Comparison of ENCODE assay signal across 8 mouse cellular contexts in the genomic region with DNA sequence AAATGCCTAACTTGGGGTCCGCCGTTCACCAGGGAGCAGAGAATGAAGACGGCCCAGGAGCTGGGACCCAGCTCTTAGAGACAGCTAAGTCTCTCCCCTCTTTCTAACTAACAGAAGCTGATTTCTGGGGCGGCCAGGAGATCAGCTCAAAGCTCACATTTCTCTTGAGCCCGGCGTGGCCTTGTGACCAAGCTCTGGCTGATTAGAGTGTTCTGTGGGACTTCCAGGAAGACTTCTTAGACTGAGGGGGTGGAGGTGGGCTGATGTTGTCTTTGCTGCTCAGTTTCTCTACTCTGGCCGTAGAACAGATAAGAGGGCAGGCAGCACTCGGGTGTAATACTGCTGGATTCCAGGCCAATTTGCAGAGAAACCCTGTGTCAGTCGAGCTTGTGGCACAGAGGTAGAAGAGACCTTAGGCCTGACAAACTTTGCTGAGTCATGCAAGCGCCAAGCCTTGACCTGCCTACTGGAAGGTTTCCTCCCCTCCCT.
DNase-seq lines count a peak whose midpoint lies in the region; ATAC-seq lines count a peak whose summit lies in the region.

No protein-coding gene starts in this region.

- H3K9ac ChIP-seq in heart, embryonic 16.5 days (ENCODE audit: low read length), result peak overlapping the region; percentile 33; the same call in 1 of the 2 replicates

- ATAC-seq in heart, embryonic 16.5 days (replicated peaks; ENCODE audit: extremely low read depth, insufficient read depth, low FRiP score), result peak; percentile 67; the same call in 1 of the 2 replicates
- ATAC-seq in megakaryocyte-erythroid progenitor cell, adult 5-6 weeks (replicated peaks; ENCODE audit: low FRiP score, low TSS enrichment, poor library complexity, severe bottlenecking), result peak; percentile 92
- no peak for ATAC-seq in monocyte, adult 5-6 weeks (replicated peaks; ENCODE audit: insufficient number of reproducible peaks, low FRiP score, low TSS enrichment, poor library complexity, severe bottlenecking)

- H3K4me1 ChIP-seq in heart, embryonic 16.5 days (ENCODE audit: control insufficient read depth, insufficient read depth, low read length), result peaks cover 11% of the 10 kb centered on the region

- H3K27ac ChIP-seq in heart, embryonic 16.5 days (ENCODE audit: low read length), result peak overlapping the region; percentile 62

- DNase-seq in heart, adult 18-20 months, result peak; percentile 33 to 46
- no peak for DNase-seq in heart, adult 8-10 months (ENCODE audit: low spot score)
- DNase-seq in embryo, embryonic 11 days, result peak; percentile 60
- DNase-seq in kidney, postnatal 14 days, result peak; percentile 41
- DNase-seq in testis, postnatal 10 days (ENCODE audit: low spot score), result peak; percentile 54

- WGBS in heart, embryonic 16.5 days, result 21% methylated on average over 10 of the region's 10 CpGs

- H3K9me3 ChIP-seq in heart, embryonic 16.5 days (replicated peaks; ENCODE audit: control insufficient read depth, low read length), result no peaks in the 10 kb centered on the region

- peak overlapping the region; percentile 57 for H3K4me2 ChIP-seq in heart, embryonic 16.5 days (ENCODE audit: low read depth, low read length)

- H3K4me3 ChIP-seq in heart, embryonic 16.5 days (ENCODE audit: low read length), result peak overlapping the region; percentile 16

- no peaks in the 10 kb centered on the region for H3K27me3 ChIP-seq in heart, embryonic 16.5 days (ENCODE audit: control insufficient read depth, insufficient read depth, low read length)

- no peaks in the 10 kb centered on the region for H3K36me3 ChIP-seq in heart, embryonic 16.5 days (ENCODE audit: control insufficient read depth, insufficient read depth)
